Mouse (Mus musculus) embryonic facial prominence, embryonic 12.5 days (tissue): ENCODE data around the gene Jmjd6. TPM values are rescaled to one million over a fixed set of nuclear protein-coding genes. Genes with fewer than 3 reads are reported as not detected.
"Not testable (repeated sequence)": the region's sequence is repeated elsewhere in the genome, so short reads cannot be mapped to it uniquely, and the experiment has no call there.

Experiments
- ATAC-seq: fragments of 200-750 bp; cut with Nextera tagmentation; 2 replicates; pipeline ENCODE4 v1.8.0; 2017; ENCODE audit not compliant: insufficient number of reproducible peaks, insufficient read depth, low FRiP score, low TSS enrichment
- H3K27ac ChIP-seq: fragments of 300-500 bp; sonication (generic); 2 replicates; pipeline ENCODE4 v1.5.1; 2016; ENCODE audit warnings: mild to moderate bottlenecking
- H3K27me3 ChIP-seq: fragments of 300-500 bp; sonication (generic); 2 replicates; pipeline ENCODE4 v1.6.1; 2016; ENCODE audit warnings: mild to moderate bottlenecking, moderate library complexity
- H3K36me3 ChIP-seq: fragments of 300-500 bp; sonication (generic); 2 replicates; pipeline ENCODE4 v1.6.1; 2016; ENCODE audit warnings: mild to moderate bottlenecking
- H3K4me1 ChIP-seq: fragments of 300-500 bp; sonication (generic); 2 replicates; pipeline ENCODE4 v1.6.1; 2016
- H3K4me2 ChIP-seq: fragments of 300-500 bp; sonication (generic); replicated peaks from 2 replicates; pipeline ENCODE4 v1.6.1; 2016; ENCODE audit warnings: mild to moderate bottlenecking, moderate library complexity
- H3K4me3 ChIP-seq: fragments of 300-500 bp; sonication (generic); 2 replicates; pipeline ENCODE4 v1.5.1; 2016; ENCODE audit warnings: mild to moderate bottlenecking
- H3K9ac ChIP-seq: fragments of 300-500 bp; sonication (generic); 2 replicates; pipeline ENCODE4 v1.6.1; 2016; ENCODE audit warnings: mild to moderate bottlenecking, moderate library complexity
- H3K9me3 ChIP-seq: fragments of 300-500 bp; sonication (generic); 2 replicates; pipeline ENCODE4 v1.6.1; 2016; ENCODE audit warnings: mild to moderate bottlenecking, moderate library complexity
- WGBS: fragments of 180-500 bp; shearing (Covaris S2); methylation state at CpG from one replicate; pipeline ENCODE4 v1.1.7; 2016; 5-methylcytosine and 5-hydroxymethylcytosine counted together
- polyA plus RNA-seq: library from polyadenylated mRNA; unstranded; fragments of >200 nt; fragmentation: Nextera tagmentation; extraction: Ambion mirVana; gene quantifications from 2 replicates; pipeline ENCODE4 v1.2.1, GENCODE M21; 2016

The Jmjd6 gene
- polyA plus RNA-seq, 1 experiment from 2014 or later = 80.5 TPM

- Histone ChIP-seq H3K27ac (no peak overlapping the region), H3K4me2 (no peak overlapping the region), H3K36me3 (peaks cover 69% of the 10 kb centered on the region), H3K4me3 (no peak overlapping the region), H3K27me3 (no peaks in the 10 kb centered on the region), H3K9ac (no peak overlapping the region), H3K9me3 (no peaks in the 10 kb centered on the region), H3K4me1 (peaks cover 25% of the 10 kb centered on the region)
- WGBS = 88% methylated on average over 14 of the region's 14 CpGs
- ATAC-seq = no peak
These were observed 4.3 kb downstream of the Jmjd6 start for GRCm38 (mm10) chr11:116838936-116839335.

- H3K4me2 ChIP-seq = no peak overlapping the region
- H3K4me3 ChIP-seq = no peak overlapping the region
- H3K9ac ChIP-seq = no peak overlapping the region
- peaks cover 83% of the 10 kb centered on the region for H3K36me3 ChIP-seq
- H3K4me1 ChIP-seq = peaks cover 27% of the 10 kb centered on the region
- WGBS = 91% methylated on average over 10 of the region's 10 CpGs
- no peak for ATAC-seq
- no peaks in the 10 kb centered on the region for H3K9me3 ChIP-seq
- H3K27me3 ChIP-seq = no peaks in the 10 kb centered on the region
- no peak overlapping the region for H3K27ac ChIP-seq
These were observed 5.8 kb downstream of the Jmjd6 start for GRCm38 (mm10) chr11:116837441-116837840.

GRCm38 (mm10) chr11:116836283-116836682, 7.0 kb downstream of the Jmjd6 start:
- 85% methylated on average over 4 of the region's 4 CpGs for WGBS
- peaks cover 22% of the 10 kb centered on the region for H3K4me1 ChIP-seq
- no peak for ATAC-seq

GRCm38 (mm10) chr11:116834954-116835353, 8.3 kb downstream of the Jmjd6 start:
- 89% methylated on average over 1 of the region's 1 CpGs for WGBS

More at GRCm38 (mm10) chr11:116836283-116836682, 7.0 kb downstream of the Jmjd6 start:
- no peak overlapping the region for H3K27ac ChIP-seq
- no peaks in the 10 kb centered on the region for H3K9me3 ChIP-seq
- H3K4me3 ChIP-seq = no peak overlapping the region
- peaks cover 85% of the 10 kb centered on the region for H3K36me3 ChIP-seq
- H3K4me2 ChIP-seq = no peak overlapping the region
- H3K27me3 ChIP-seq = no peaks in the 10 kb centered on the region
- no peak overlapping the region for H3K9ac ChIP-seq

GRCm38 (mm10) chr11:116832172-116832685, 11.0 kb downstream of the Jmjd6 start:
- H3K27me3 ChIP-seq = no peaks in the 10 kb centered on the region
- H3K4me1 ChIP-seq = 0 out of 2 replicates have a peak, but pooled peaks cover 13% of the 10 kb centered on the region
- H3K27ac ChIP-seq = 0 out of 2 replicates have a peak overlapping the region, but pooled peaks have one; percentile 26
- H3K9me3 ChIP-seq = no peaks in the 10 kb centered on the region
- peaks cover 52% of the 10 kb centered on the region for H3K36me3 ChIP-seq
- ATAC-seq = no peak
- H3K4me2 ChIP-seq = no peak overlapping the region
- no peak overlapping the region for H3K4me3 ChIP-seq
- 27% methylated on average over 4 of the region's 4 CpGs for WGBS
- H3K9ac ChIP-seq = no peak overlapping the region

More at GRCm38 (mm10) chr11:116834954-116835353, 8.3 kb downstream of the Jmjd6 start:
- Histone ChIP-seq H3K27ac (no peak overlapping the region), H3K9me3 (no peaks in the 10 kb centered on the region), H3K9ac (no peak overlapping the region), H3K36me3 (peaks cover 77% of the 10 kb centered on the region), H3K4me2 (no peak overlapping the region), H3K4me3 (no peak overlapping the region), H3K4me1 (peaks cover 9% of the 10 kb centered on the region), H3K27me3 (no peaks in the 10 kb centered on the region)
- no peak for ATAC-seq

GRCm38 (mm10) chr11:116827534-116828165, 15.6 kb downstream of the Jmjd6 start, which contains the start of gene Mxra7:
Mxra7 (minus strand) TSS chr11:116828046.
- peaks cover 27% of the 10 kb centered on the region for H3K4me1 ChIP-seq
- H3K9ac ChIP-seq = peak within 1 kb of the TSS; percentile 68
- H3K9me3 ChIP-seq = no peaks in the 10 kb centered on the region
- H3K27me3 ChIP-seq = no peaks in the 10 kb centered on the region
- ATAC-seq = peak; percentile 7; the same call in 1 of the 2 replicates
- peak within 1 kb of the TSS; percentile 88 for H3K4me2 ChIP-seq
- WGBS = 1% methylated on average over 67 of the region's 71 CpGs
- H3K27ac ChIP-seq = peak within 1 kb of the TSS; percentile 65; the same call in 1 of the 2 replicates
- 0 out of 2 replicates have a peak, but pooled peaks cover 7% of the 10 kb centered on the region for H3K36me3 ChIP-seq
- H3K4me3 ChIP-seq = peak within 1 kb of the TSS; percentile 79

- ATAC-seq = no peak
- H3K27ac ChIP-seq = peak overlapping the region; percentile 65; the same call in 1 of the 2 replicates
- 23% methylated on average over 17 of the region's 17 CpGs for WGBS
- H3K4me2 ChIP-seq = peak overlapping the region; percentile 88
- H3K9ac ChIP-seq = peak overlapping the region; percentile 68
- no peaks in the 10 kb centered on the region for H3K9me3 ChIP-seq
- H3K4me3 ChIP-seq = peak overlapping the region; percentile 79
- H3K36me3 ChIP-seq = 0 out of 2 replicates have a peak, but pooled peaks cover 6% of the 10 kb centered on the region
- H3K4me1 ChIP-seq = peaks cover 23% of the 10 kb centered on the region
- no peaks in the 10 kb centered on the region for H3K27me3 ChIP-seq
These were observed 16.4 kb downstream of the Jmjd6 start for GRCm38 (mm10) chr11:116826550-116827504.

GRCm38 (mm10) chr11:116825230-116825629, 18.0 kb downstream of the Jmjd6 start:
- ATAC-seq = no peak
- Histone ChIP-seq H3K9me3 (no peaks in the 10 kb centered on the region), H3K9ac (no peak overlapping the region), H3K27me3 (no peaks in the 10 kb centered on the region), H3K4me3 (no peak overlapping the region), H3K4me2 (no peak overlapping the region), H3K36me3 (no peaks in the 10 kb centered on the region), H3K4me1 (peaks cover 23% of the 10 kb centered on the region), H3K27ac (no peak overlapping the region)
- WGBS = 51% methylated on average over 5 of the region's 5 CpGs

- H3K27me3 ChIP-seq, H3K36me3 ChIP-seq, H3K9ac ChIP-seq, H3K4me2 ChIP-seq, H3K4me3 ChIP-seq, H3K9me3 ChIP-seq, H3K27ac ChIP-seq, ATAC-seq: not testable (repeated sequence)
- H3K4me1 ChIP-seq = peaks cover 26% of the 10 kb centered on the region
- WGBS = 94% methylated on average over 10 of the region's 10 CpGs
These were observed 19.4 kb downstream of the Jmjd6 start for GRCm38 (mm10) chr11:116823885-116824284.

- Histone ChIP-seq H3K27ac (no peak overlapping the region), H3K36me3 (no peaks in the 10 kb centered on the region), H3K9ac (no peak overlapping the region), H3K4me1 (peaks cover 29% of the 10 kb centered on the region), H3K27me3 (no peaks in the 10 kb centered on the region), H3K9me3 (no peaks in the 10 kb centered on the region), H3K4me2 (no peak overlapping the region), H3K4me3 (no peak overlapping the region)
- ATAC-seq = no peak
- 96% methylated on average over 2 of the region's 2 CpGs for WGBS
These were observed 20.0 kb downstream of the Jmjd6 start for GRCm38 (mm10) chr11:116823255-116823654.

- Histone ChIP-seq H3K4me2 (no peak overlapping the region), H3K4me3 (no peak overlapping the region), H3K36me3 (no peaks in the 10 kb centered on the region), H3K9ac (no peak overlapping the region), H3K27me3 (no peaks in the 10 kb centered on the region), H3K9me3 (no peaks in the 10 kb centered on the region), H3K4me1 (peaks cover 27% of the 10 kb centered on the region), H3K27ac (no peak overlapping the region)
- ATAC-seq = no peak
- WGBS = 94% methylated on average over 10 of the region's 10 CpGs
These were observed 20.6 kb downstream of the Jmjd6 start for GRCm38 (mm10) chr11:116822626-116823025.
